Mouse (Mus musculus) hematopoietic stem cell, adult 5-6 weeks (primary cell): ENCODE data around the gene Bach1. TPM values are rescaled to one million over a fixed set of nuclear protein-coding genes. Genes with fewer than 3 reads are reported as not detected.

Experiments used
- ATAC-seq, 2 experiments: fragments of 125-278 bp in 1 of 2; replicated peaks in 1 of 2; 2 replicates each; pipeline ENCODE4 v1.8.0; 2016 to 2017; ENCODE audit warnings: inconsistent platforms in 2 of 2, mild to moderate bottlenecking in 2 of 2, moderate number of reproducible peaks in 2 of 2, low read depth in 1 of 2, moderate TSS enrichment in 1 of 2; ENCODE audit not compliant: low FRiP score in 2 of 2, poor library complexity in 2 of 2, severe bottlenecking in 2 of 2, insufficient read depth in 1 of 2, low TSS enrichment in 1 of 2
- total RNA-seq: library from RNA; stranded (forward); fragments of 172-1452, 232-1000 nt; gene quantifications from 2 replicates; pipeline ENCODE4 v1.2.3, GENCODE M21; 2017

The Bach1 gene
- 49.6 and 53.0 TPM in 2 replicates for total RNA-seq

- peak; percentile 65 to 70 for ATAC-seq
Observed at GRCm38 (mm10) chr16:87698692-87699305, at the start of gene Bach1. Gene Bach1 (plus strand): TSS chr16:87698945.

GRCm38 (mm10) chr16:87652344-87652743 lies 46.4 kb upstream of the Bach1 start:
- ATAC-seq = no peak

GRCm38 (mm10) chr16:87652924-87653323 lies 45.8 kb upstream of the Bach1 start:
- ATAC-seq = peak; percentile 30 to 37

GRCm38 (mm10) chr16:87654016-87654575 lies 44.6 kb upstream of the Bach1 start:
- peak; percentile 73 to 83 for ATAC-seq

- no peak for ATAC-seq
Observed at GRCm38 (mm10) chr16:87655005-87655404, 43.7 kb upstream of the Bach1 start.

- peak; percentile 20 to 21; a peak in 1 of 4 replicates for ATAC-seq
Observed at GRCm38 (mm10) chr16:87655579-87655978, 43.2 kb upstream of the Bach1 start.

- no peak for ATAC-seq
Observed at GRCm38 (mm10) chr16:87656771-87657170, 42.0 kb upstream of the Bach1 start.

GRCm38 (mm10) chr16:87657291-87657690 lies 41.5 kb upstream of the Bach1 start:
- no peak for ATAC-seq

GRCm38 (mm10) chr16:87661024-87661471 lies 37.7 kb upstream of the Bach1 start:
- peak; percentile 57 to 74 for ATAC-seq

- peak; percentile 40 to 55; a peak in 3 of 4 replicates for ATAC-seq
Observed at GRCm38 (mm10) chr16:87661636-87662035, 37.1 kb upstream of the Bach1 start.

- no peak for ATAC-seq
Observed at GRCm38 (mm10) chr16:87662528-87662927, 36.2 kb upstream of the Bach1 start.

- peak in 1 of 2 experiments; percentile 27; a peak in 1 of 4 replicates for ATAC-seq
Observed at GRCm38 (mm10) chr16:87663890-87664289, 34.9 kb upstream of the Bach1 start.

GRCm38 (mm10) chr16:87665246-87665645 lies 33.5 kb upstream of the Bach1 start:
- ATAC-seq = no peak

- ATAC-seq = no peak
Observed at GRCm38 (mm10) chr16:87665752-87666619, 32.8 kb upstream of the Bach1 start.

GRCm38 (mm10) chr16:87666620-87667004 lies 32.1 kb upstream of the Bach1 start:
- no peak for ATAC-seq

GRCm38 (mm10) chr16:87668002-87668401 lies 30.7 kb upstream of the Bach1 start:
- no peak for ATAC-seq

GRCm38 (mm10) chr16:87670091-87670820 lies 28.5 kb upstream of the Bach1 start:
- ATAC-seq = no peak

GRCm38 (mm10) chr16:87670821-87671165 lies 28.0 kb upstream of the Bach1 start:
- ATAC-seq = no peak
